Mouse (Mus musculus) A20 (cell line): ENCODE measurements around the gene Pcyt1a.
"Not testable (repeated sequence)": the region's sequence is repeated elsewhere in the genome, so short reads cannot be mapped to it uniquely, and the experiment has no call there.

Experiments
- DNase-seq: peaks from one replicate; pipeline ENCODE4 v3.0.0-alpha.2; 2011; ENCODE audit warnings: low read depth, low spot score

The Pcyt1a gene

DNA sequence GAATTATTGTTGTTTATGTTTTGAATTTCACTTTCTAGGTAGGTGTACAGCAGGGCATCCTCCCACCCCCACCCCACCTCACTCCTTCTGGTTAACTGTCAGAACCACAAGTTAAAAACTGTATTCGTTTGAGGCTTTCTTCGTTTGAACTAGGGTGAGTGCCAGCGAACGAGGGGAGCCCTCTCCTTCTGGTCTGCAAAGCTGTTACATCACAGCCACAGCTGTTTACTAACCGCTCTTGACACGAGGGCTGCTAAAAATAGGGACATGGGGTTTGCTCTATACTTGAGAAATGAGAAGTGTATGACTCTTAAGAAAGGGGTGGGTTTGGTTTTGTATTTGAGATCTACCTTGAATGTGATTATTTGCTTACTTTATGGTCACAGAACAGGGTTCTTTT is 3.3 kb downstream of the Pcyt1a start:
- peak; percentile 79 for DNase-seq

DNA sequence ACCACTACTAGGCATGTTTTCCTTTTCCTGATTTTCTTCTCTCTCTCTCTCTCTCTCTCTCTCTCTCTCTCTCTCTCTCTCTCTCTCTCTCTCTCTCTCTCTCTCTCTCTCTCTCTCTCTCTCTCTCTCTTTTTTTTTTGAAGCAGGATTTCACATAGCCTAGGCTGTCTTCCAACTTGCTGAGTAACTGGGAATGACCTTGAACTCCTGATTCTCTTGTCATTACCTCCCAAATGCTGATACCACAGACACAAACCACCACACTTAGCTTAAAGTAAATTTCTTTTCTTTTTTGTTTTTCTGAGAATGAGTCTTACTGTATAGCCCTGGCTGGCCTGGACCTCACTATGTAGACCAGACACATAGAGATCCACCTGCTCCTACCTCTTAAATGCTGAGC is 4.0 kb downstream of the Pcyt1a start:
- DNase-seq = no peak

DNA sequence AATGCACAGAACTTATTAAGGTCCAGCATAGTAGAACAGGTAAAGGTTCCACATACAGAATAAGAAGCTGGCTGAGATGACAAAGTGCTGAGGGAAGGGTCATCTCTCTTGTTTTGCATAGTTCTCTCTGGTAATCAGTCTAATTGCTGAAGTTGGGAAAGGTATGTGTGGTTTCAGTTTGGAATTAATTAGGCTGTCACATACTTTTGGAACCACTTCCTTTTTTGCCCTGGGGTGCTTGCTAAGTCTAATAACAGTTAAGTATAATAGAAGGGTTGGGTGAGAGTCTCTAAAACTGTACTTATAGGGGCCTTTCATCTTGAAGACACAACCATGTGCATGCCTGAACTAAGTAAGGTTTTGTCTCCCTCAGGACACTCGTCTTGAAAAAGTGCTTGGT is 5.9 kb downstream of the Pcyt1a start:
- DNase-seq = no peak

- DNase-seq = no peak
Measured at GRCm38 (mm10) chr16:32437266-32437665, 6.5 kb downstream of the Pcyt1a start.

- no peak for DNase-seq
Measured at GRCm38 (mm10) chr16:32441432-32441831, 10.7 kb downstream of the Pcyt1a start.

- DNase-seq = not testable (repeated sequence)
Measured at GRCm38 (mm10) chr16:32444615-32445014, 13.9 kb downstream of the Pcyt1a start.

DNA sequence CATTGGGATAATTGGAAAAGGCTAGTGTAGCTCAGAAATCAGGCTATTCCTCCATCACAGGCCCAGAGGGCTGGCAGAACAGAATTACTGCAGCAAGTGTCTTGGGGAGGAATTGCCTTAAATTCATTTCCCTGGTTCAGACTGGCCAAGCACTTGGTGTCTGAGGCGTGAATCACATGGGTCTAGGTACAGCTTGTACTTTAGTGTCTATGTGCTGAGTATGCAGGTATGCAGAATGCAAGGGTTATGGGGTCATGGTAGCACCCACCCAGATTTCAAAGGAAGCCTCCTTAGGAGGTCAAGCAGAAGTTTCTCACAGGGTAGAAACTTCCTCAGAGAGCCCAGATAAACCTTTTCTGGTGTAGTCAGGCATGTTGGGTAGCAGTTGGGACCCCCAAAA is 14.8 kb downstream of the Pcyt1a start:
- no peak for DNase-seq

DNA sequence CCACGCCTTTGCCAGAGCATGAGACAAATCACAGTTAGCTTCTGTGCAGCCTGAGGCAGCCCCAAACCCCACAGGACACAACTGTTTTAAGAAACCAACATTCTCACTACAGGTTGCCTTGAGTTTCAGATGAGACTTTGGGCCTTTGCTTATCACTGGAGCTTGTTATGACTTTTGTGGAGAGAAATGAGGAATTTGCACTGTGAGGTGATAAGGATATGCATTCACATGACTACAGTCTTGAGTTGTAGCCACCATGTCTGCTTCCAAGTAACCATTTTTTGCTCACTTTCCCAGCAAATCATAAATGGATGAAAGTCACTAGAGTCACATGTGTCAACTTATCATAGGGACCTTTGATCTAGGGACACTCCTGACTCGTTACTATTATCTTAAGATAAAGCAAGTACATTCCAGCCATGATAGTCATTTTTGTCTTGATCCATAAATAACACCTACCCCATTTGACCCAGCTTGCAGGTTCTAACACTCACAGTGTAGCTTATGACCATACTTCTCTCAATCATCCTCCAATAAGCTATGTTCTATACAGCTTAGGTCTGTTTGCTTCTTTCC is 15.9 kb downstream of the Pcyt1a start:
- no peak for DNase-seq

GRCm38 (mm10) chr16:32449665-32450064 is 18.9 kb downstream of the Pcyt1a start:
- DNase-seq = no peak

DNA sequence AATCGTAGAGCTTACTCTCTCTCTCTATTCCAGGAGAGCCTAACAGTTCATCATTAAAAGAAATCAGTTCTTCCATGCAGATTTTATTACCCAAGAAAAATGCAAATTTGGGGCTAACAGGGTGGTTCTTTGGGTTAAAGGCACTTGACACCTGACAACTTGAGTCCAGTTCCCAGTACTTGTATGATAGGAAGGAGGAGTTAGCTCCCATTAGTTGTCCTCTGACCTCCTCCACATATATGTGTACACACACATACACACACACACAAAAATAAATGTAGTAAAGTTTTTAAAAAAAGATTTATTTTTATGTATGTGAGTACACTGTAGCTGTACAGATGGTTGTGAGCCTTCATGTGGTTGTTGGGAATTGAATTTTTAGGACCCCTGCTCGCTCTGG is 19.4 kb downstream of the Pcyt1a start:
- DNase-seq = no peak

DNA sequence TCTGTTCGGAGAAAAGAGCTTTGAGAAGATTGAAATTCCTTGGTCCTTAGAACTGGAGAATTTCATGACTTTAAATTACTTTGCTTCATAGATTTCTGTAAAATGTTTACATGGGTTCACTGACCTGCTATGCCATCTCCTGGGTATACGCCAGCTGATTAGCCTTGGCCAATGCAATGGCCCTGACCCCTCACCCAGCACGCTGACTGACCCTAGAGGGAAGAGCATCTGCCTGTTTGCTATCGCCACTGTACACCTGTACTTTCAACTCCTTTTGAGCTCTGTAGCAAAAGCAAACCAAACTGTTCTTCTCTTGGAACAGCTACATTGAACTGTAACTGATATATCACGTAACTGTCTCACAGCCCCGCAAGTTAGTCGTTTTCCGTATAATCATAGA is 22.4 kb downstream of the Pcyt1a start:
- DNase-seq = no peak

GRCm38 (mm10) chr16:32454646-32455045 is 23.9 kb downstream of the Pcyt1a start:
- no peak for DNase-seq

GRCm38 (mm10) chr16:32456086-32456485 is 25.4 kb downstream of the Pcyt1a start:
- no peak for DNase-seq

DNA sequence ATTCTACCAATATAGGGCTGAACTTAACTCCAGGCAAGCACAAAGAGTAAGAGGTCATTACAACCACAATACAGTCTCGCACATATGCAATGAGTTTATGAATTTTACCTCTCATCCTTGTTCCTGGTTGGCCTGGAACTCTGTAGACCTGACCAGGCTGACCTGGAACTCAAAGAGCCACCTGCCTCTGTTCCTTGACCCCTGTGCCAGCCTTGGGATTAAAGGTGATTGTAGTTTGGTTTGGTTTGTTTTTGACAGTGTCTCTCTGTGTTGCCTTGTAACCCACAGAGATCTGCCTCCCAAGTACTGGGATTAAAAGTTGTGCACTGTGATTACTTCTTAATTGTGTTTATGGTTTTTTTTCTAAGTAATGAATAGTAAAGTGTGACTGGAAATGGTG is 26.0 kb downstream of the Pcyt1a start:
- DNase-seq = no peak

- peak; percentile 75 for DNase-seq
Measured at GRCm38 (mm10) chr16:32457589-32458386, 27.1 kb downstream of the Pcyt1a start.

- DNase-seq = no peak
Measured at GRCm38 (mm10) chr16:32460518-32460917, 29.8 kb downstream of the Pcyt1a start.

GRCm38 (mm10) chr16:32461713-32462112 is 31.0 kb downstream of the Pcyt1a start:
- no peak for DNase-seq

- no peak for DNase-seq
Measured at GRCm38 (mm10) chr16:32462950-32463349, 32.2 kb downstream of the Pcyt1a start.

DNA sequence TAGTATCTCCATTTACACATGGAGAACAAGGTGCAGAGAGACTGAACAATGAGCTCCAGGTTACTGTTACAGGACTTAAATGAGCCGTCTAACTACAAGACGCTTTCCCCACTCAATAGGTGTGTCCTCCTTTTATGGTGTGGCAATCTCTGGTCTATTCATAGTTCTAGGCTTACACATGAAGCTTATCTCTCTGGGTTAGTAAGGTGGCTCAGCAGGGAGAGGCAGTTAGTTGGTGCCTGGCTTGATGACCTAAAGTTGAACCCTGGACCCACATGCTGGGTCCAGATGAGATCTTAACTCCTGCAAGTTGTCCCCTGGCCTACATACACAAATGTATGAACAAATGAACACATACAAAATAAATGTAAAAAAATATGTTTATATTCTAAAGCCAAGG is 32.7 kb downstream of the Pcyt1a start:
- DNase-seq = no peak

- peak; percentile 39 for DNase-seq
Measured at GRCm38 (mm10) chr16:32464908-32465307, 34.2 kb downstream of the Pcyt1a start.

DNA sequence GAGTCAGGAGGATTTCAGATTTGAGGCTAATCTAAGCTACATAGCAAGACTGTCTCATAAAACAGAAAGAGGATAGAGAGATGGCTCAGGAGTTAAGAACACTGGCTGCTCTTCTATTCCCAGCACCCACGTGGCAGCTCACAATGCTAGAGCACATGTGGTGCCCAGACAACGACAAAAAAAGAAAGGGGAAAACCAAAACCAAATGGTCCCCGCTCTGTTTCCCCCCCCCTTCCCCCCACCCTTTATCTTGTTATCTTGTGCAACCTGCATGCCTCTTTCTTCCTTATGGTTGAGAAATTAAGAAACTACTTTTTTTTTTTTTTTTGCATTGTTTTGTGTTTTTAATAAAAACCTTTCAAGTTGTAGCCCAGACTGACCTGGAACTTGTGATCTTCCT is 37.8 kb downstream of the Pcyt1a start:
- peak; percentile 51 for DNase-seq

GRCm38 (mm10) chr16:32469404-32470105 is 38.8 kb downstream of the Pcyt1a start:
- no peak for DNase-seq
